Mouse (Mus musculus): ENCODE results near the gene Bag3.
"Not testable (repeated sequence)": the region's sequence is repeated elsewhere in the genome, so short reads cannot be mapped to it uniquely, and the experiment has no call there.

Bag3 gene

DNA sequence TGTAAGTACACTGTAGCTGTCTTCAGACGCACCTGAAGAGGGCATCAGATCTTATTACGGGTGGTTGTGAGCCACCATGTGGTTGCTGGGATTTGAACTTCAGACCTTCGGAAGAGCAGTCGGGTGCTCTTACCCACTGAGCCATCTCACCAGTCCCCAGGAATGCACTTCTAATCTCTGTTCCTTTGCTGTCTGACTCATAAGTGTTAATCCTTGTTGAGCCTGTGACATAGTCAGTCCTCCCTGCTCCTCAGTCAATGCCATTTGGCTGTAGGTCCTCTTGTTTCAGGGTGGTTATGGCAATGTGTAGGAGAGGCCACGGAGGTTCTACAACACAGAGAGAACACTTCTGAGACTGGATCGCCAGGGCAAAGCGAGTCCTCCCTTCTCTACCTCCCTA is 47.2 kb downstream of the Bag3 start:
- DNase-seq = not testable (repeated sequence)

DNA sequence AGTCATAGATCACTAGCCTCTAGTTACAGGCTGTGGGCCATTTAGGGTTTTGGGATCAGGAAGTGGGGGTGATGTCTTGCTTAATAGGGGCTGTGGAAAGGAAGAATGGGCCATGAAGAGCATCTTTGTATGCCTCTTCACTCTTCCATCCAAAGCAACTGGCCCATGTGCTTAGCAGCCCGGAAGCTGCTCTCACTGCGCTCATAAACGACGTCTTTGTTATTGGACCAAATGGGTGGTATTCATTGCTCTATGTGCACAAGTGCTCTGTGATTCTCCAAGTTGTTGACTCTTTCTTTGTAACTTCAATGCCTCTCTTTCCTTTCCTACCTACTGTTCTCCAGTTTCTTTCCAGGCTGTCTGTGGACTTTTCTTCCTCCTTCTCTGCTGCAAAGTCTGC is 48.6 kb downstream of the Bag3 start:
- DNase-seq = no peak

DNA sequence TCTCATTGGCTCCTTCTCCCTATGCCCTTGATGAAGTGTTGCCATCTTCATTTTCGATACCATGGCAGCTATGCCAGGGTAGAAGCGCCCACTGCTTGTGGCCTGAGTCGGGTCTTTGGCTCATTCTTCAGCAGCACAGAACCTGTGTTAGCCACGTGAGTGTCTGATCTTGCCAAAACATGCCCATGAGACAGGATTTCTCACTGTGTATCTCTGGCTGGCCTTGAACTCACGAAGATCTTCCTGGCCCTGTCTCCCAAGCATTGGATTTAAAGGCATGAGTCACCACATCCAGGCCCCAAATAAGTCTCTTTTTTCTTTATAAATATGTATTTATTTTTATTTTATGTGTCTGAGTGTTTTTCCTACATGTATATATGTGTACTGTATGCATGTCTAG is 51.8 kb downstream of the Bag3 start:
- no peak for DNase-seq

DNA sequence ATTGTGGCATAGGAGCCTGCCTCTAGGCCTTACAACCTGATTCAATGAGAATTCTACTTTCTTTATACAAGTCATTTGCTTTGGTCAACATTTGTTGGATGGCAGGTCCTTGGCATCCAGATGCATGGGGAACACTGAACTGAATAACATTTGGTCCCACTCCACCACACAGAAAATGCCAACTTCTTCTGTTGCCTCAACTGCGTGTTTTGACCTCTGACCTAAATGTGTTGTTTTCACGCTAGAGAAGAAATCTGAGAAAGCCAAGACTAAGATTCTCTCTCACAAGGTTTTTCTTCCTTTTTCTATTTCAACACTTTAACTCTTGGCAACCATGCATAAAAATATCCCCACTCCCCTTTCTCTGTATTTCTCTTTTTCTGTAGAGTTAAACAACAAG is 52.4 kb downstream of the Bag3 start:
- no peak for DNase-seq

DNA sequence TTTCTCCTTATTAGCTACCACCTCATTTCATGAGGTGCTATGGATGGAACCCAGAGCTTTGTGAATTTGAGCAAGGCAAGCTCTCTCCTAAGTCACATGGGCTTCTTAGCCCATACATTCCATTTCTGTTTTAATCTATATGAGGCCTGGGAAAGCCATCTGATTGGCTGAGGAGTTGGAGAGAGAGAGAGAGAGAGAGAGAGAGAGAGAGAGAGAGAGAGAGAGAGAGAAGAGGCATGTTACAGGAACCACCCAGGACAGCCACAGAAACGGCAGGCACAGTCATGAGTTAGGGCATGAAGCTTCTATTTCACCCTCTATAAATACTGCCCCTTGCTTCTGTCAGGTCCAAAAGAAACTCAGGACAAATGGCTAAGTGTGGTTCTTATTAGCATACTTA is 54.2 kb downstream of the Bag3 start:
- no peak for DNase-seq

DNA sequence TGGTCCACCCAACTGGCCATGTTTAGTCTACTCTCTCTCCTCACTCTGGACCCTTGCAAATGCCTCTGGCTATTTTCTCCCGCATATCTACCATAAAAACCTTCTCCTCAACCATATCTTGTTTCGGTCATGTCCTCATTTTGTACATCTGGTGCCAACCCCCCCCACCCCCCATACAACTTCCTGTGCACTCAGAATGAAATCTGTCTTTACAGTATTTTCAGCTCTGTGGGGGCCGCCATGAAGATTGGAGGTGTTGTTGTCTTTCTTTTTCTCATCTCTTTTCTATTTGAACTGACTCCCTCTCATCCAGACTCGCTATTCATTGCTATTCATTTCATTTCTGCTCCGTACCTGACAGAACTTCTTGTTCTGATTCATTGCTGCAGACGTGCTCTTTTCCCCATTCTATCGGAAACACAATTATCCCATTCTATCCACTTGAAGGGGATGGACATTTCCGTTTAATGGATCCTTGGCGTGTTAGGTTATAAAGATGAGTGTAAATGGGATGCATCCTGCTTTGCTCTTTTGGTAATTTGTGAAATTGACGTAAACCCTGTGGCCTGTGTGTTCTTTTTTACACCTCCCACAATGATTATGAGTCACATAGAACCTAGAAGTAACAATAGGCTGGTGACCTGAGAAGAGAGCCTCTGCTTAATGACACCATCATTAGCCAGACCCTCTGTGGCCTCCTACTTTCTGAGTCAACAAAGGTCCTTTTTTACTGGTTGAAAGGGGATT is 55.0 kb downstream of the Bag3 start:
- no peak for DNase-seq

DNA sequence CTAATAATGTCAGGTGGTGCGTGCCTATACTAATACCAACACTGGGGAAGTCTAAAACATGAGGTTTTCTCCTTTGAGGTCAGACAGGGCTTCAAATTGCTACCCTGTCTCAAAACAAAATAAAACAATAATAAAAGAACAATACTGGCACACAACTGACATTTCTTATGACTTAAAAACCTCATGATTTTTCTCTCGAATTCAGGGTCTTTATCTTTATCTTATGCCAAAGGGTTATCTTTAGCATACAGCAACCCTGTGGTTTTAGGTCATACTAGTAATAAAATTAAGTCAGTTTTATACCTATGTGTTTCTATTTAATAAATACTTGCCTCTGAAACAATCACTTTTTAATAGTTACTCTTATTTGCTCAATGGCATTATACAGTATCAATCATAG is 56.0 kb downstream of the Bag3 start:
- DNase-seq = no peak

DNA sequence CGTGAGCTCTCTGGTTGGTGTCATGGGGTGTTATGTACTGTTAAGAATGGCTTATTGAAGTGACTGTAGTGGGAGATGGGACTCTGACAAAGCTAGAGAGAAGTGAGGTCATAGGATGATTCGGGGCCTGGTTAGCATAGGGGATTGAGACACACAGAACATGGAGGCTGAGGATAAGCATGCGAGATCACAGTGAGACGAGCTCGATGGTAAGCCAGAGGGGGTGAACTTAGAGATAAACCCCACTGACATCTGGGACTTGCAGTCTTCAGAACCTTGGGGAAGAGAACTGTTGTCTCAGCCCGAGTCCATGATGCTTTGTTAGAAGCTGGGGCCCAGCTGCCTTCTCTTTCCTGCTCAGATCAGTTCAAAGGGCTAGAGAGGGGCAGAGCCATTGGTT is 56.9 kb downstream of the Bag3 start:
- no peak for DNase-seq

DNA sequence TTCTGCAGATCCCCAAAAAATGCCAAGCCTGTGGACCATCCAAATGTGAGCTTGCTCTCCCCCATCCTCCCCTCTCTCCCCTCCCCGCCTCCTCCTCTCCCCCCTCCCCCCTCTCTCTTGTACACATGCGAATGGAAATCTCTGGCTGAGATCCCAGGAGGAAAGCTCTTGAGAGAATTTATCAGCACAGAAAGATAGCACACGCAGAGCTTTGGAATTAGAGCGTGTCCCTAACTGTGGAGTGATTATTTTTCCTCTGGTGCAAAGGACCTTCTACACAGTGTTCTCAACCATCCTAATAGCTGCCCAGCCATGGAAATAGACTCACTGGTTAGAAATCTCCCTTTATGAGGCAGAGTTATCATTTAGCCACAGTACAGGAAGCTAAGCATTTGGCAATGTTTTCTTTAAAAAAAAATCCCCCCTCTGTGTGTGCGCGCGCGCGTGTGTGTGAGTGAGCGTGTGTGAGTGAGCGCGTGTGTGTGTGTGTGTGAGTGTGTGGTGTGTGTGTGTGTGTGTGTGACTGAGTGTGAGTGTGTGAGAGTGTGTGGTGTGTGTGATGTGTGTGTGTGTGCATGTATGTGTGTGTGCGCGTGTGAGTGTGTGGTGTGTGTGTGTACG is 58.6 kb downstream of the Bag3 start:
- DNase-seq = no peak

DNA sequence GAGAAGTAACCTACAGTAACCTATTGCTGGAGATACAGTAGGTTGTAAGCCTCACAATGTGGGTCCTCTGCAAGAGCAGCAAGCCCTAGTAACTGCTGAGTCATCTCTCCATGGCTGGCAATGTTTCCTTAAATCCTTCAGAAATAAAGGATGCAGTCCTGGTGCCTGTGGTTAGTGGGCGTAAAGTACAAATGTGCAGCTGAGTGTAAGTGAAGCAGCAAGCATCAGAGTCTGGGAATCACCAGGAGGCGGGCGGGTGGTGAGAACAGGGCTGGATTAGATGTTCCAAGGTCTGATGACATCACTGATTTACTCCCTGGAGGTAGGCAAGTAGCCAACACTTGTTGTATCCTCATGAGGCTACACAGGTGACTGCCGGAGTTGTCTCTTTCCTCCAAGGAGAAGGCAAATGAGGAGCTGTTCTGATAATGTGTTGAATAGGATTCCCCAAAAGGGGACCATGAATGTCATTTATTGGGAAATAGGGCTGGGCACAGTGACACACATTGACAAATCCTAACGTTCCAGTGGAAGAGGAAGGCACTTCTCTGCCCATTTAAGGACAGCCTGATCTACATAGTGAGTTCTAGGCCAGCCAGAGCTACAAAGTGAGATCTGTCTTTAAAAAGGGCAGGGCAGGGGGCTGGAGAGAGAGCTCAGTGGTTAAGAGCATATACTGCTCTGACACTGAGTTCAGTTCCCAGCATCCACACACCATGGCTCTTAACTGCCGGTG is 60.0 kb downstream of the Bag3 start:
- DNase-seq = no peak

DNA sequence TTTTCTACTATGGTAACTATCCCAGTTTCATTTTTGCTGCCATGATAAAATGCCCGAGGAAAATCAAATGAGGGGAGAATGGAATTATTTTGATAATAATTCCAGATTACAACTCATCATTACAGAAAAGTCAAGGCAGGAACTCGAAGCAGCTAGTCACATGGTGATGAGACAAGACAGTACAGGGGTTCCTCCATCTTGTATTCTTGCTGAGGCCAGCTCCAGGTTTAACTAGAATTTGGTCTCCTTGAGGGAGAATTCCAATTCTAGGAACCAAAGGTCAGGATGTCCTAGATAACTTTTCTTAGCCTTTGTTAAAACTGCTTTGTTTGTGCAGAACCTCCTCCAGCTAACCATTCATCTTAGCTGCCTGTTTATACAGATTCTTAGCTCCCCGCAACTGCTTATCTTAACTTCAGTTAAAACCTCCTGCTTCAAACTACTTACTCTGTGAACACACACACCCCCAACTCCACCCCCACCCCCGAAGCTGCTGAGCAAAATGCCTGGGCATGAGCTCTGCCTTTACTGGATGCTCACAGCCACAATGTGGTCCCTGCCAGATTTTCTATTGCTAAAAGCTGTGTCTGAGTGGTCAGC is 64.0 kb downstream of the Bag3 start:
- peak; percentile 43 for DNase-seq

DNA sequence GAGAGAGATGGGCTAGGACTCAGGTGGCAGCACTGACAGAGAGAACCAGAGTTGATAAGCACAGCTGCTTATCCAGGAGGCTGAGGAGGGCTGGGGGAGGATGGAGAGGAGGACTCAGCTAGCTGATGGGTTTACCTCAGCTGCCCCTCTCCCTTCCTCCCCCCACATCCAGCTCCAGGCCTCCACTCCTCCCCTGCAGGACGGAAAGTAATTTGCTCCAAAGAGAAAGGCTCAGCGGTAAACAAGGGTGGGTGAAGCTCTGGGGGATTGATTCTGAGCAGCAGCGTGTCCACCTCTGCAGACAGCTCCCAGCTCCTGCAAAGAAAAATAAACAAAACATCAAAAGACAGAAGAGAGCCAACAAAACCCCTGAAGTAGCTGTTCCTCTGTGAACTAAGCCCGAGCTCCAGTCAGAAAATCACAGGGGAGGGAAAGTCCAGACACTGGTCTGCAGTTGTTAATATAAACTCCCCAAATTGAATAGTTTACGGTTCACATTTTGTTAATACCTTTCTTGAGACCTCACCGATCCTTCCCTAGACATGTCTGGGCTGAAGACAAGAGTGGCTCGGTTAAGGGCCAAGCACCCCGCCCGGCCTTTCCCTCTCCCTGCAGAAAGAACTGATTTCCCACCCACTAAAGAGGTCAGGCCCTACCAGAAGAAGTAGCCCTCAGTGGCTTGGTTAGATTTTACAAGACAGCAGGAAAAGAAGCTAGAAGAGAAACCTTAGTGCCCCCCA is 68.1 kb downstream of the Bag3 start:
- DNase-seq = peak; percentile 21

DNA sequence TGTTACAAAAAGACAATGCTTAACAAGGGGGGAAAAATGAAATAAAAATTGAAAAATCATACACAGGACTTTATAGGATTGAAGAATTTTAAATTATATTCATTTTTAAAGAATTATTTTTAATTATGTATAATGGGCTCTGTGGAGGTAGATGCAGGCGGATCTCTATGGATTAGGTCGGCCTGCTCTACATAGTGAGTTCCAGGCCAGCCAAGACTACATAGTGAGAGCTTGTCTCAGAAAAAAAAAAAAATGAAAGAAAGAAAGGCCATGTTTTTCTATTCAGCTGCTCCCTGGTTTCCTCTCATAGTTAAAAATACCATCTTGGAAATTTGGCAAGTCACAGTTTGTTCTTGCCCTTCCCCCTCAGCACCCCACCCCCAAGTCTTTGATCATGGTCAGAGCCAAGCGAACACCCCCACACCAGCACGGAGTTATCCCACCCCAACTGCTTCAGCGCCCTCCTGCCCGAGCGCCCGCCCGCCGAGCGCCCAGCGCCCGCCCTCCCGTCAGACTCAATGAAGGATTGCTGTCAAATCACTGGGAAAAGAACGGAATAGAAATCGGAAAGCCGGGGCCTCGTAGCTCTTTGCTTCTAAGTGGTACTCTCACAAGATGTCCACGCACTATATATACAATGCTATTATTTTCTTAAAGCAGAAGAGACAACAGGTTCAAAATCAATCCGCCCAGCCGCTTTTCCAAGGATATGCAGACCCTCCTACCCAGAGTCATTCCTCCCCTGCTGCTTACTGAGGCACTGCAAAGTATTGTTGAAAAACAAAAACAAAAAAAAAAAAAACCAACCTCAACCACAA is 68.9 kb downstream of the Bag3 start:
- DNase-seq = peak; percentile 19

DNA sequence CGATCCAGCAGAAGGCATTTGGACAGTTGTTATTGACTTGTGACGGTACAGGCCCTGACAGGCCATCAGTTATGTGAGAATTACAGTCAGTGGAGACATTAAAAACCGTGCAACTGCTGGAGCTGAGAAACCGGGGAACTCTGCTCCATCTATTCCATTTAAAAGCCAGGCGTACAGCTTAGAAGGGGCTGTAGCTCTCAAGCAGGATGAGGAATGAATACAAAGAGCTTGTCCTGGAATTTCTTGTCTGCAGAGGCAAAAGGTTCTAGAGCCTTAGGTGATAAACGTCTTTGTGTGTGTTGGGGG is 69.5 kb downstream of the Bag3 start:
- no peak for DNase-seq

DNA sequence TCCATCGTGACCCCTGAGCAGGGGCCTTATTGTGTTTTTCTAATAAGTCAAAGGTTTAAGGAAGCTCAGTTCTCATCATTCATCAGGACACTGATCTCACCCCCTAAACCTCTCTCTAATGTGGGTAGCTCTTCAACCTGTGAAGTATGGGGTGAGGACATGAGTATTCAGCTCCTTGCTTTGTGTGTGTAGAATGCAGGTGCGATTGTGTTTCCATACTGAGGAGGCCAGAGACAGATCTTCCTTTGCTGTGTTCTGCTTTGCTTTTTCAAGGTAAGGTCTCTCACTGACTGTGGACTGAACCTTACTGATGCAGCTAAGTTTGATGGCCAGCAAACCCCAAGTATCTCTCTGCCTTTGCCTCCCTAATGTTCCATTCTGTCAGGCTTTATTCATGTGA is 72.9 kb downstream of the Bag3 start:
- DNase-seq = no peak
